Mouse (Mus musculus) forebrain, embryonic 12.5 days (tissue): ENCODE data around the gene Zfp72. TPM values are rescaled to one million over a fixed set of nuclear protein-coding genes. Genes with fewer than 3 reads are reported as not detected.

Source experiments
- ATAC-seq: fragments of 200-750 bp; cut with Nextera tagmentation; 2 replicates; pipeline ENCODE4 v1.8.0; 2017; ENCODE audit warnings: moderate TSS enrichment; ENCODE audit not compliant: low FRiP score
- H3K27ac ChIP-seq: fragments of 300-500 bp; sonication (generic); 2 replicates; pipeline ENCODE4 v1.5.1; 2016; ENCODE audit warnings: mild to moderate bottlenecking
- H3K27me3 ChIP-seq: fragments of 300-500 bp; sonication (generic); 2 replicates; pipeline ENCODE4 v1.6.1; 2016; ENCODE audit warnings: mild to moderate bottlenecking
- H3K36me3 ChIP-seq: fragments of 300-500 bp; sonication (generic); replicated peaks from 2 replicates; pipeline ENCODE4 v1.6.1; 2016; ENCODE audit warnings: mild to moderate bottlenecking
- H3K4me1 ChIP-seq: fragments of 300-500 bp; sonication (generic); 2 replicates; pipeline ENCODE4 v1.6.1; 2016
- H3K4me2 ChIP-seq: fragments of 300-500 bp; sonication (generic); 2 replicates; pipeline ENCODE4 v1.6.1; 2016; ENCODE audit warnings: mild to moderate bottlenecking, moderate library complexity
- H3K4me3 ChIP-seq: fragments of 300-500 bp; sonication (generic); replicated peaks from 2 replicates; pipeline ENCODE4 v1.5.1; 2016; ENCODE audit warnings: mild to moderate bottlenecking
- H3K9ac ChIP-seq: fragments of 300-500 bp; sonication (generic); 2 replicates; pipeline ENCODE4 v1.6.1; 2016; ENCODE audit warnings: mild to moderate bottlenecking
- H3K9me3 ChIP-seq: fragments of 300-500 bp; sonication (generic); 2 replicates; pipeline ENCODE4 v1.6.1; 2016
- WGBS: fragments of 180-500 bp; shearing (Covaris S2); methylation state at CpG from one replicate; pipeline ENCODE4 v1.1.7; 2016; 5-methylcytosine and 5-hydroxymethylcytosine counted together
- microRNA counts: library from miRNA; unstranded; fragments of <30 nt; microRNA quantifications from one replicate; lab custom pipeline; 2017
- microRNA-seq: library from miRNA; unstranded; fragments of <30 nt; microRNA quantifications from one replicate; pipeline ENCODE4, GENCODE M21; 2017
- polyA plus RNA-seq: library from polyadenylated mRNA; unstranded; fragments of >200 nt; fragmentation: Nextera tagmentation; extraction: Ambion mirVana; gene quantifications from 2 replicates; pipeline ENCODE4 v1.2.1, GENCODE M21; 2016

Gene Zfp72
- polyA plus RNA-seq, 1 experiment from 2014 or later, result 3.2 TPM

- H3K4me3 ChIP-seq, result peak overlapping the region; percentile 57
- peaks cover 20% of the 10 kb centered on the region for H3K4me1 ChIP-seq
- H3K4me2 ChIP-seq, result peak overlapping the region; percentile 53
- H3K9me3 ChIP-seq, result no peaks in the 10 kb centered on the region
- no peaks in the 10 kb centered on the region for H3K27me3 ChIP-seq
- peak overlapping the region; percentile 77 for H3K9ac ChIP-seq
- peaks cover 23% of the 10 kb centered on the region for H3K36me3 ChIP-seq
- WGBS, result 1% methylated on average over 15 of the region's 15 CpGs
- ATAC-seq, result peak; percentile 63; the same call in 1 of the 2 replicates
- H3K27ac ChIP-seq, result peak overlapping the region; percentile 37; the same call in 1 of the 2 replicates
These were observed 40.2 kb downstream of the Zfp72 start for GRCm38 (mm10) chr13:74350435-74350906.

GRCm38 (mm10) chr13:74349566-74350434 is 40.8 kb downstream of the Zfp72 start, which contains the start of the genes Sdha and Ccdc127:
Sdha (minus strand) TSS chr13:74350280.
Ccdc127 (plus strand) TSS chr13:74350309.
- H3K9me3 ChIP-seq, result no peaks in the 10 kb centered on the region
- H3K27me3 ChIP-seq, result no peaks in the 10 kb centered on the region
- 2% methylated on average over 57 of the region's 57 CpGs for WGBS

GRCm38 (mm10) chr13:74341036-74341435 is 49.6 kb downstream of the Zfp72 start:
- Histone ChIP-seq H3K9me3 (no peaks in the 10 kb centered on the region), H3K27ac (no peak overlapping the region), H3K9ac (no peak overlapping the region), H3K4me2 (no peak overlapping the region), H3K36me3 (peaks cover 60% of the 10 kb centered on the region), H3K27me3 (no peaks in the 10 kb centered on the region), H3K4me1 (no peaks in the 10 kb centered on the region), H3K4me3 (no peak overlapping the region)
- WGBS, result 47% methylated on average over 3 of the region's 3 CpGs
- ATAC-seq, result no peak; the same call in 1 of the 2 replicates

More at GRCm38 (mm10) chr13:74349566-74350434, 40.8 kb downstream of the Zfp72 start, which contains the start of the genes Sdha and Ccdc127:
- Histone ChIP-seq H3K36me3 (peaks cover 21% of the 10 kb centered on the region), H3K4me1 (peaks cover 20% of the 10 kb centered on the region), H3K4me3 (peak within 1 kb of the TSS; percentile 57), H3K4me2 (peak within 1 kb of the TSS; percentile 53), H3K27ac (peak within 1 kb of the TSS; percentile 61), H3K9ac (peak within 1 kb of the TSS; percentile 77)
- peak; percentile 97 for ATAC-seq

GRCm38 (mm10) chr13:74329321-74329720 is 61.3 kb downstream of the Zfp72 start:
- no peak for ATAC-seq
- H3K27me3 ChIP-seq, result no peaks in the 10 kb centered on the region
- no peaks in the 10 kb centered on the region for H3K4me1 ChIP-seq
- H3K27ac ChIP-seq, result no peak overlapping the region
- no peaks in the 10 kb centered on the region for H3K9me3 ChIP-seq
- no peak overlapping the region for H3K9ac ChIP-seq
- no peak overlapping the region for H3K4me2 ChIP-seq
- peaks cover 78% of the 10 kb centered on the region for H3K36me3 ChIP-seq
- H3K4me3 ChIP-seq, result no peak overlapping the region

MicroRNAs encoded within 50 kb of the gene (microRNA counts, 519-probe panel; counts per million panel counts)
- microRNA mmu-miR-692 (lab: Ali Mortazavi, UCI), result not detected

Small RNAs within 50 kb of the gene (microRNA-seq; reads per million reads assigned to microRNA genes)
- gene Mir692-3, result not detected

Other genes with a start within 250 kb of the Zfp72 start
- 80.6 and 87.3 TPM in 2 replicates for gene Exoc3, start 182.1 kb downstream of the Zfp72 start, polyA plus RNA-seq
- gene Ahrr, start 98.5 kb downstream of the Zfp72 start, polyA plus RNA-seq, result 1.4 and 2.0 TPM in 2 replicates
- 105 and 114 TPM in 2 replicates for gene Pdcd6, start 73.3 kb downstream of the Zfp72 start, polyA plus RNA-seq
- 231 and 233 TPM in 2 replicates for gene Sdha, start 40.6 kb downstream of the Zfp72 start, polyA plus RNA-seq
- 60.2 and 67.6 TPM in 2 replicates for gene Ccdc127, start 40.5 kb downstream of the Zfp72 start, polyA plus RNA-seq
- gene Lrrc14b, start 26.8 kb downstream of the Zfp72 start, polyA plus RNA-seq, result not detected in 2 replicates
- 87.6 and 99.5 TPM in 2 replicates for gene Ftl1-ps1, start 8.9 kb upstream of the Zfp72 start, polyA plus RNA-seq
- gene Zfp825, start 103.2 kb upstream of the Zfp72 start, polyA plus RNA-seq, result 19.5 and 20.4 TPM in 2 replicates
- gene Erap1, start 248.7 kb upstream of the Zfp72 start, polyA plus RNA-seq, result 3.5 and 3.9 TPM in 2 replicates